In the genomic region with DNA sequence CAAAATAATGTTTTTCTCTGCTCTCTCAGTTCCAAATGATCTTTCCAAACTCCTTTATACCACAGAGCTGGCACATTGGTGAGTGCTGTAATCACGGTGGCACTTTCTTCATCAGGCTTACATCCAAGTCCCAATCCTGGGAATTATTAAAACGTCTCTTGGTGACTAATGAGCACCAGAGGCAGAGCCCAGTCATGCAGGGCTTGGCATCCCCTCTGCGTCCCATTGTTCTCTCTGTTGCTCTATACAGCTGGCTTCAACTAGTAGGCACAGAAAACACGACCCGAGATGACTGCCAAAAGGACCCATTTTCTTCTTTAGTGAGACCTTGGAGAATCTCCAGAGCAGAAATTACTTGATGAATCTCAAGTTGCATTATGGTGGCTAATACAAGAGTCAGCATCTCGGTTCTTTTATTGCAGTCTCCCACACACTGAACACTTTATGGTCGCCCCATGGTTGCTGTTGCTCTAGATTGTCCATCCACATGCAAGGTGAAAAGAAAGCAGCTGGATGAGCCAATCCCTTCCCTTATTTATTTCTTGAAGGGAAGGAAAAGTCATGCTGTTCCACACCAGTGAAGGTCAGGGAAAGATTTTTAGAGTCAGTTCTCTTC, we compare ENCODE assay signal across 10 mouse cellular contexts.
DNase-seq lines count a peak whose midpoint lies in the region; ATAC-seq and TF ChIP-seq lines count a peak whose summit lies in the region.
"Had no signal": no experiment of that assay in that cellular context is flagged by ENCODE, and none has a peak within 500 bp of the region (broad histone marks: within the 10 kb centered on the region; RNA-seq: fewer than 3 reads in every experiment).

No protein-coding gene starts in this region.

- DNase-seq in cerebellum, adult 8-10 months: peak; percentile 33
- peak; percentile 78 for DNase-seq in hindbrain, postnatal 0 days (ENCODE audit: low spot score)
- DNase-seq in stomach, postnatal 0 days (ENCODE audit: low spot score): no peak
- no peak for DNase-seq in spleen, postnatal 36 days (ENCODE audit: low spot score in 2 of 2)

- TF ChIP-seq POLR2A in olfactory bulb, adult 2 months (IDR thresholded peaks at IDR 0.05; ENCODE audit: insufficient read depth, low read depth, low read length): no peak

- H3K4me1 ChIP-seq in forebrain, embryonic 15.5 days: 0 out of 2 replicates have a peak, but pooled peaks cover 9% of the 10 kb centered on the region
- no peaks in the 10 kb centered on the region for H3K4me1 ChIP-seq in forebrain, embryonic 12.5 days
- H3K4me1 ChIP-seq in hindbrain, postnatal 0 days (ENCODE audit: insufficient read depth, low read length): 0 out of 2 replicates have a peak, but pooled peaks cover 5% of the 10 kb centered on the region
- no peaks in the 10 kb centered on the region for H3K4me1 ChIP-seq in olfactory bulb, adult 2 months (ENCODE audit: control insufficient read depth, insufficient read depth, low read length)
- H3K4me1 ChIP-seq in stomach, postnatal 0 days (replicated peaks; ENCODE audit: control insufficient read depth, insufficient read depth): no peaks in the 10 kb centered on the region

- no peak overlapping the region for H3K4me3 ChIP-seq in forebrain, embryonic 15.5 days
- no peak overlapping the region for H3K4me3 ChIP-seq in forebrain, embryonic 12.5 days (replicated peaks)
- no peak overlapping the region for H3K4me3 ChIP-seq in hindbrain, postnatal 0 days (ENCODE audit: low read length)
- H3K4me3 ChIP-seq in olfactory bulb, adult 2 months (ENCODE audit: insufficient read depth, low read depth, low read length): no peak overlapping the region
- no peak overlapping the region for H3K4me3 ChIP-seq in stomach, postnatal 0 days (ENCODE audit: low read depth, low read length)

- TF ChIP-seq CTCF in hindbrain, postnatal 0 days (IDR thresholded peaks at IDR 0.05; ENCODE audit: low read depth): no peak
- no peak for TF ChIP-seq CTCF in olfactory bulb, adult 2 months (IDR thresholded peaks at IDR 0.05; ENCODE audit: insufficient read depth, low read depth, low read length)
- no peak for TF ChIP-seq CTCF in stomach, postnatal 0 days (IDR thresholded peaks at IDR 0.05; ENCODE audit: low read depth)

- 36% methylated on average over 7 of the region's 7 CpGs for WGBS in forebrain, embryonic 15.5 days
- 66% methylated on average over 7 of the region's 7 CpGs for WGBS in forebrain, embryonic 12.5 days
- 40% methylated on average over 7 of the region's 7 CpGs for WGBS in hindbrain, postnatal 0 days
- 25% methylated on average over 7 of the region's 7 CpGs for WGBS in olfactory bulb, adult 2 months
- 73% methylated on average over 7 of the region's 7 CpGs for WGBS in stomach, postnatal 0 days

- ATAC-seq in forebrain, embryonic 15.5 days (replicated peaks): peak; percentile 97
- no peak for ATAC-seq in forebrain, embryonic 12.5 days (ENCODE audit: low FRiP score)
- peak; percentile 84 for ATAC-seq in hindbrain, postnatal 0 days
- ATAC-seq in stomach, postnatal 0 days (ENCODE audit: low FRiP score, low TSS enrichment): no peak
- no peak for ATAC-seq in megakaryocyte-erythroid progenitor cell, adult 5-6 weeks (replicated peaks; ENCODE audit: low FRiP score, low TSS enrichment, poor library complexity, severe bottlenecking)
- ATAC-seq: Patski had no signal

- no peaks in the 10 kb centered on the region for H3K9me3 ChIP-seq in forebrain, embryonic 15.5 days
- H3K9me3 ChIP-seq in forebrain, embryonic 12.5 days: no peaks in the 10 kb centered on the region
- no peaks in the 10 kb centered on the region for H3K9me3 ChIP-seq in hindbrain, postnatal 0 days (ENCODE audit: low read length)
- no peaks in the 10 kb centered on the region for H3K9me3 ChIP-seq in stomach, postnatal 0 days (ENCODE audit: control insufficient read depth, low read length)

- H3K4me2 ChIP-seq in forebrain, embryonic 15.5 days (replicated peaks): no peak overlapping the region
- no peak overlapping the region for H3K4me2 ChIP-seq in forebrain, embryonic 12.5 days
- no peak overlapping the region for H3K4me2 ChIP-seq in hindbrain, postnatal 0 days (ENCODE audit: low read depth, low read length)
- no peak overlapping the region for H3K4me2 ChIP-seq in stomach, postnatal 0 days (replicated peaks; ENCODE audit: low read depth)

- TF ChIP-seq EP300 in stomach, postnatal 0 days (optimal IDR thresholded peaks at IDR 0.05): no peak

- no peaks in the 10 kb centered on the region for H3K27me3 ChIP-seq in forebrain, embryonic 15.5 days
- H3K27me3 ChIP-seq in forebrain, embryonic 12.5 days: no peaks in the 10 kb centered on the region
- no peaks in the 10 kb centered on the region for H3K27me3 ChIP-seq in hindbrain, postnatal 0 days (ENCODE audit: insufficient read depth, low read length)
- no peaks in the 10 kb centered on the region for H3K27me3 ChIP-seq in stomach, postnatal 0 days (ENCODE audit: control insufficient read depth, insufficient read depth, low read length)
- H3K27me3 ChIP-seq: Patski had no signal

- no peak overlapping the region for H3K27ac ChIP-seq in forebrain, embryonic 15.5 days (replicated peaks)
- no peak overlapping the region for H3K27ac ChIP-seq in forebrain, embryonic 12.5 days
- H3K27ac ChIP-seq in hindbrain, postnatal 0 days: no peak overlapping the region
- H3K27ac ChIP-seq in olfactory bulb, adult 2 months (ENCODE audit: insufficient read depth, low read depth, low read length): peak overlapping the region; percentile 67
- H3K27ac ChIP-seq in stomach, postnatal 0 days (replicated peaks): no peak overlapping the region
- H3K27ac ChIP-seq: kidney, postnatal 0 days had no signal

- no peaks in the 10 kb centered on the region for H3K36me3 ChIP-seq in forebrain, embryonic 15.5 days
- no peaks in the 10 kb centered on the region for H3K36me3 ChIP-seq in forebrain, embryonic 12.5 days (replicated peaks)
- H3K36me3 ChIP-seq in hindbrain, postnatal 0 days (ENCODE audit: insufficient read depth, low read length): no peaks in the 10 kb centered on the region
- H3K36me3 ChIP-seq in stomach, postnatal 0 days (ENCODE audit: control insufficient read depth, insufficient read depth, low read length): no peaks in the 10 kb centered on the region

- no peak overlapping the region for H3K9ac ChIP-seq in forebrain, embryonic 15.5 days (replicated peaks)
- no peak overlapping the region for H3K9ac ChIP-seq in forebrain, embryonic 12.5 days
- no peak overlapping the region for H3K9ac ChIP-seq in hindbrain, postnatal 0 days (replicated peaks; ENCODE audit: low read length)
- no peak overlapping the region for H3K9ac ChIP-seq in stomach, postnatal 0 days (ENCODE audit: low read length)

Comparison
In these comparisons a context has a peak if more than half of its experiments do, and no peak if none do; other contexts are left out.
1. ATAC-seq: peak in forebrain, embryonic 15.5 days (single experiment) and hindbrain, postnatal 0 days (single experiment); none in forebrain, embryonic 12.5 days (single experiment), stomach, postnatal 0 days (single experiment) and megakaryocyte-erythroid progenitor cell, adult 5-6 weeks (single experiment).
2. DNase-seq: peak in cerebellum, adult 8-10 months (single experiment) and hindbrain, postnatal 0 days (single experiment); none in stomach, postnatal 0 days (single experiment) and spleen, postnatal 36 days (0 of 2).